Mouse (Mus musculus) embryonic fibroblast, embryonic 13.5 days (primary cell): ENCODE measurements at regions not wholly inside any gene's neighbourhood (a gene's known extent, or its start where the extent isn't known, plus 50 kb on each side); places are given as distances from the start of the nearest gene placed in this dataset.

Experiments used
- CTCF ChIP-seq: IDR thresholded peaks from 2 replicates; pipeline ENCODE4 v1.5.1; 2011; ENCODE audit warnings: mild to moderate bottlenecking, control low read depth, low read length, moderate library complexity, borderline replicate concordance; ENCODE audit not compliant: insufficient read depth
- POLR2A ChIP-seq: IDR thresholded peaks from 2 replicates; pipeline ENCODE4 v1.6.1; 2011; ENCODE audit warnings: low read depth, mild to moderate bottlenecking, control low read depth, low read length, moderate library complexity

- TF ChIP-seq POLR2A (no peak), CTCF (no peak)
These were observed 332.8 kb upstream of the Nmur2 start for GRCm38 (mm10) chr11:56373624-56374023.
